Mouse (Mus musculus): ENCODE data around the gene Nfe2. TPM values are rescaled to one million over a fixed set of nuclear protein-coding genes. Genes with fewer than 3 reads are reported as not detected.

Nfe2 gene
- polyA plus RNA-seq, 1 experiment from 2014 or later, result 4.9 TPM

DNA sequence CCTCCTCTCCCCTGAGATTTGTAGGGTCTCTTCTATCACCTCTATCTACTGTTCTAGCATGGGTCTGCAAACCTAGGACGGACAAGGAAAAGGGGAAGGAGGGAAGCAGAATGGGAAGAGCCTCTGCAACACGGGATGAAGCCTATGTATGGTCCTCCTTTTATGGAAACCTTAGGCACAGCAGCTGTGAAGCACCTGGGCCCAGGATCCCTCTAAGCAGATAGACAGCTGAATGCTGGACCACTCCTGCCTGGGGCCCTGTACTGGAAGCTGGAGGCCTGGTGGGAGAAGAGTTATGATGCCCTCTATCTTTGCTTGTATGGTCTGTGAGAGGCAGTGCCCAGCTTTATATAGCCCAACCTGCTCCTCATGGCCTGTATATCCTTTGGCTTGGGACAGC is 42.4 kb upstream of the Nfe2 start:
- Histone ChIP-seq H3K9ac (no peak overlapping the region), H3K9me3 (no peaks in the 10 kb centered on the region), H3K27ac (peak overlapping the region; percentile 96), H3K4me1 (peaks cover 92% of the 10 kb centered on the region), H3K4me2 (replicated peaks) (peak overlapping the region; percentile 43), H3K27me3 (no peaks in the 10 kb centered on the region), H3K4me3 (no peak overlapping the region), H3K36me3 (peaks cover 7% of the 10 kb centered on the region; the same call in 1 of the 2 replicates)
- ATAC-seq (ENCODE audit: insufficient number of reproducible peaks, insufficient read depth, low FRiP score, low TSS enrichment), result no peak
- WGBS, result 9% methylated on average over 2 of the region's 2 CpGs

- ATAC-seq (ENCODE audit: insufficient number of reproducible peaks, insufficient read depth, low FRiP score, low TSS enrichment), result 0 out of 2 replicates have a peak, but pooled peaks have one; percentile 7
- peaks cover 96% of the 10 kb centered on the region for H3K4me1 ChIP-seq
- no peak overlapping the region for H3K4me3 ChIP-seq
- H3K27ac ChIP-seq, result peak overlapping the region; percentile 96
- WGBS, result 3% methylated on average over 18 of the region's 18 CpGs
- peak overlapping the region; percentile 43 for H3K4me2 ChIP-seq (replicated peaks)
- no peaks in the 10 kb centered on the region for H3K9me3 ChIP-seq
- H3K27me3 ChIP-seq, result no peaks in the 10 kb centered on the region
- peaks cover 7% of the 10 kb centered on the region; the same call in 1 of the 2 replicates for H3K36me3 ChIP-seq
- peak overlapping the region; percentile 37; the same call in 1 of the 2 replicates for H3K9ac ChIP-seq
Measured at GRCm38 (mm10) chr15:103300067-103300471, 41.9 kb upstream of the Nfe2 start.

DNA sequence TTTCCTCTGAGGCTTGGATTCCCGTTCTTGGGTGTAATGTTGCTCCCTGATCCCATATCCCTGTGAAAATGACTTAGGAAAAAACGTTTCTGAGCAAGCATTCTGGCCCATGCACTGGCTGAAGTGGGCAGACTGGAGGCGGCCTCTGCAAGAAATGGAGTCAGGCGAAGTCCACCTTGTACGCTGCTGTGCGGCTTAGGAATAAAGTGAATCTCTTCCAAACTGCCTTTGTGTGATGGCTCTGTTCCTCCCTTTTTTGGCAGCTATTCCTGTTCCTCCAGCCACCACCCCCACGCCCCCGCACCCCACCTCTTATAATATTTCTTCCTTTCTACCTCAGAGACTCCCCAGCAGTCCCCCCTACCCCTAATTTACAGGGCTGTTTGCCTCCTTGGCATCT is 41.4 kb upstream of the Nfe2 start:
- Histone ChIP-seq H3K27me3 (no peaks in the 10 kb centered on the region), H3K9ac (0 out of 2 replicates have a peak overlapping the region, but pooled peaks have one; percentile 37), H3K4me1 (peaks cover 95% of the 10 kb centered on the region), H3K9me3 (no peaks in the 10 kb centered on the region), H3K4me3 (no peak overlapping the region), H3K27ac (peak overlapping the region; percentile 96), H3K36me3 (peaks cover 7% of the 10 kb centered on the region; the same call in 1 of the 2 replicates), H3K4me2 (replicated peaks) (peak overlapping the region; percentile 43)
- ATAC-seq (ENCODE audit: insufficient number of reproducible peaks, insufficient read depth, low FRiP score, low TSS enrichment), result no peak
- WGBS, result 42% methylated on average over 8 of the region's 8 CpGs

GRCm38 (mm10) chr15:103298861-103299616 is 40.8 kb upstream of the Nfe2 start:
- 69% methylated on average over 5 of the region's 5 CpGs for WGBS
- H3K4me2 ChIP-seq (replicated peaks), result 0 out of 2 replicates have a peak overlapping the region, but pooled peaks have one; percentile 43
- H3K36me3 ChIP-seq, result peaks cover 7% of the 10 kb centered on the region; the same call in 1 of the 2 replicates
- no peaks in the 10 kb centered on the region for H3K27me3 ChIP-seq
- peaks cover 89% of the 10 kb centered on the region for H3K4me1 ChIP-seq
- H3K27ac ChIP-seq, result peak overlapping the region; percentile 96
- ATAC-seq (ENCODE audit: insufficient number of reproducible peaks, insufficient read depth, low FRiP score, low TSS enrichment), result no peak
- no peaks in the 10 kb centered on the region for H3K9me3 ChIP-seq
- H3K4me3 ChIP-seq, result no peak overlapping the region
- no peak overlapping the region for H3K9ac ChIP-seq

DNA sequence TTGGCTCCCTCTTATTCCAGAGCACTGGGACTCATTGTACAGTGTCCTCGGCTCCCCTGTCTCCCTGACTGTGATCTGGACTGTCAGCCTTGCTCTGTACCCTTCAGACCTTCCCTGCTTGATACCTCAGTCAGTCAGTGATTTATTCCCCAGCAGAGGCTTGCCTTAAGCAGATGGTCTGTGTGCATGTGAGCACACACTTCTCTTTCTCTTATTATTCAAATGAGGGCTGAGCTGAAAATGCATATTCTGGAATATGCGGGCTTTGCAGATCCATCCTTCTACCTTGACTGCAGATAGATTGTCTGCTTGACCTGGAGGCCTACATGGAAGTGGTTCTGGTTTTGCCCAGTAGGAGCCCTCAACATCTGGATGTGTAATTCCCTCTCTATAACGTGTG is 39.8 kb upstream of the Nfe2 start:
- WGBS, result 70% methylated on average over 3 of the region's 3 CpGs
- Histone ChIP-seq H3K27me3 (no peaks in the 10 kb centered on the region), H3K27ac (peak overlapping the region; percentile 85), H3K9ac (no peak overlapping the region), H3K9me3 (no peaks in the 10 kb centered on the region), H3K36me3 (peaks cover 16% of the 10 kb centered on the region), H3K4me2 (replicated peaks) (no peak overlapping the region), H3K4me3 (no peak overlapping the region), H3K4me1 (peaks cover 79% of the 10 kb centered on the region)
- ATAC-seq (ENCODE audit: insufficient number of reproducible peaks, insufficient read depth, low FRiP score, low TSS enrichment), result no peak

DNA sequence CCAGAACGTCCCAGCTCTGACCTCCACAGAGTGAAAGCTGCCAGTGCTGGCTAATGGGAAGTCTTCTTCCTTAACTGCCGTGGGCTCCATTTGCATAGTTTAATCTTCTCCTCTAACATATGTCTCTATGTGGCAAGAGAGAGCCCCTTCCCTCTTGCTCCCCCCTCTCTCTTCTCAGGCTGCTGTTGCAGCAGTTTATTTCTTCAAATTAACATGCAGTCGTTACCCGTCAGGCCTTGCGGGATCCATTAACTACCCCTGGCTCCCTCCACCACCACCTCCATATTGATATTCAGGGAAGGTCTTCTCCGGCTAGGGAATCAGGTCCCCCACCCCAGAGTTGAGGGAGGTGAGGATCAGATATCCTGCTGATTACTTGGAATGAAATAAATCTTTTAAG is 39.1 kb upstream of the Nfe2 start:
- H3K27ac ChIP-seq, result peak overlapping the region; percentile 85
- H3K36me3 ChIP-seq, result peaks cover 23% of the 10 kb centered on the region
- H3K4me3 ChIP-seq, result no peak overlapping the region
- no peak for ATAC-seq (ENCODE audit: insufficient number of reproducible peaks, insufficient read depth, low FRiP score, low TSS enrichment)
- no peaks in the 10 kb centered on the region for H3K27me3 ChIP-seq
- H3K4me2 ChIP-seq (replicated peaks), result no peak overlapping the region
- H3K4me1 ChIP-seq, result peaks cover 72% of the 10 kb centered on the region
- no peaks in the 10 kb centered on the region for H3K9me3 ChIP-seq
- no peak overlapping the region for H3K9ac ChIP-seq
- WGBS, result 46% methylated on average over 6 of the region's 6 CpGs

DNA sequence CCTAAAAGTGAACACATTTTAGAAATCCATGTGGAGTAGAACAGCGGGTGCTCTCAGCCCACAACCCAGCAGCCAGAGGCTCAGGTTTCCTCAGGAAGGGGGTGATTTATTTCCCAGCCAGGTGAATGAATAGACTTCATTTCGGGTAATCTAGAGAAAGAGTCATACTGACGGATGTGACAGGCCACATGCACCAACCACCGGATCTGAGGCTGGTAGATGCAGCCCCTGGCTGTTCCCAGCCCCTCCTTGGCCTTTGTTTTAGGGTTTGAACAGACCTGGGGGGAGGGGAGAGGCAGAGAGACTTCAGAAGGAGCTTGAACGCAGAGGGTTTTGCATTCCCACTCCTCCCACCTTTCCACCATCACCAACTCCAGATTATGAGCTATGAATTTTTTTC is 37.6 kb upstream of the Nfe2 start:
- ATAC-seq (ENCODE audit: insufficient number of reproducible peaks, insufficient read depth, low FRiP score, low TSS enrichment), result no peak
- peaks cover 57% of the 10 kb centered on the region for H3K4me1 ChIP-seq
- H3K4me3 ChIP-seq, result no peak overlapping the region
- peaks cover 36% of the 10 kb centered on the region for H3K36me3 ChIP-seq
- H3K9ac ChIP-seq, result no peak overlapping the region
- H3K4me2 ChIP-seq (replicated peaks), result 0 out of 2 replicates have a peak overlapping the region, but pooled peaks have one; percentile 2
- H3K27ac ChIP-seq, result peak overlapping the region; percentile 85
- 1% methylated on average over 5 of the region's 5 CpGs for WGBS
- peaks cover 3% of the 10 kb centered on the region; the same call in 1 of the 2 replicates for H3K9me3 ChIP-seq
- H3K27me3 ChIP-seq, result no peaks in the 10 kb centered on the region

DNA sequence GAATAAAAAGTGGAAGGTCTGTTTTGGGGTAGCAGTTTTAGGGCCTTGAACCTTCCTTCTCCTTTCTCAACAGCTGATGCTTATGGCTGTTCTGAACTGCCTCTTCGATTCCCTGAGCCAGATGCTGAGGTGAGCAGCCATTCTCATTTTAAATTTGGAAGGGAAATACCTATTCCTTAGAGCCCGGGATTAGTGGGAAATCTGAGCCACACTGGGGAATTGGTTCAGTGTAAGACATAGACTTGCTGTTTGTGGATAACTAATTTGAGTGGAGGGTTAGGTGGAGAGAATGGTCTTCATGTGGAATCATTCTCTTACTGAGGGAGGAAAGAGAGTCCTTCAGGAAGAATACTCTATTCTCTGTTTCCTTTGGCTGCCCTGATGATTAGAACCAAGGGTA is 36.4 kb upstream of the Nfe2 start:
- H3K9ac ChIP-seq, result no peak overlapping the region
- H3K27ac ChIP-seq, result peak overlapping the region; percentile 24; the same call in 1 of the 2 replicates
- 24% methylated on average over 2 of the region's 2 CpGs for WGBS
- no peak overlapping the region for H3K4me2 ChIP-seq (replicated peaks)
- H3K4me1 ChIP-seq, result peaks cover 57% of the 10 kb centered on the region
- peaks cover 46% of the 10 kb centered on the region for H3K36me3 ChIP-seq
- H3K27me3 ChIP-seq, result no peaks in the 10 kb centered on the region
- H3K9me3 ChIP-seq, result peaks cover 3% of the 10 kb centered on the region; the same call in 1 of the 2 replicates
- no peak overlapping the region for H3K4me3 ChIP-seq
- no peak for ATAC-seq (ENCODE audit: insufficient number of reproducible peaks, insufficient read depth, low FRiP score, low TSS enrichment)

DNA sequence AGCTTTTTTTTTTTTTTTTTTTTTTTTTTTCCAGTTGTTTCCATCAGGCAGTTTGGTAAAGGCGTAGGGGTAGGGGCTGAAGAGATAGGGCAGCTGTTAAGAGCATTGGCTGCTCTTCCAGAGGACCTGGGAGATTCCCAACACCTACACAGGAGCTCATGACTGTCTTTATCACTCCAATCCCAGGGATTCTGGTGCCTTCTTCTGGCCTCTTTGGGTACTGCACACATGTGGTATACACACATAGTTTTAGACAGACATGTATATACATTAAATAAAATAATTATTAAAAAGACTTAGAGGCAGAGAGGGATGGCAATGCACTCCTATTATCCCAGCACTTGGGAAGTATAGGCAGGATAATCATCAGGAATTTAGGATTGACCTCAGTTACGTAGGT is 35.2 kb upstream of the Nfe2 start:
- Histone ChIP-seq H3K27me3 (no peaks in the 10 kb centered on the region), H3K4me3 (no peak overlapping the region), H3K9ac (no peak overlapping the region), H3K36me3 (peaks cover 46% of the 10 kb centered on the region), H3K27ac (no peak overlapping the region), H3K9me3 (peaks cover 3% of the 10 kb centered on the region; the same call in 1 of the 2 replicates), H3K4me2 (replicated peaks) (no peak overlapping the region), H3K4me1 (peaks cover 55% of the 10 kb centered on the region)
- WGBS, result 91% methylated on average over 2 of the region's 2 CpGs
- no peak for ATAC-seq (ENCODE audit: insufficient number of reproducible peaks, insufficient read depth, low FRiP score, low TSS enrichment)

GRCm38 (mm10) chr15:103292673-103293345 is 34.6 kb upstream of the Nfe2 start:
- Histone ChIP-seq H3K27me3 (no peaks in the 10 kb centered on the region), H3K36me3 (peaks cover 45% of the 10 kb centered on the region), H3K27ac (no peak overlapping the region), H3K9ac (no peak overlapping the region), H3K4me2 (replicated peaks) (no peak overlapping the region), H3K4me3 (no peak overlapping the region), H3K9me3 (peaks cover 3% of the 10 kb centered on the region; the same call in 1 of the 2 replicates), H3K4me1 (peaks cover 49% of the 10 kb centered on the region)
- no peak for ATAC-seq (ENCODE audit: insufficient number of reproducible peaks, insufficient read depth, low FRiP score, low TSS enrichment)
- 84% methylated on average over 4 of the region's 4 CpGs for WGBS

- Histone ChIP-seq H3K27me3 (no peaks in the 10 kb centered on the region), H3K9me3 (peaks cover 3% of the 10 kb centered on the region; the same call in 1 of the 2 replicates), H3K9ac (no peak overlapping the region), H3K4me3 (no peak overlapping the region), H3K27ac (0 out of 2 replicates have a peak overlapping the region, but pooled peaks have one; percentile 69), H3K4me1 (peaks cover 31% of the 10 kb centered on the region), H3K36me3 (peaks cover 45% of the 10 kb centered on the region), H3K4me2 (replicated peaks) (no peak overlapping the region)
- 90% methylated on average over 9 of the region's 9 CpGs for WGBS
- ATAC-seq (ENCODE audit: insufficient number of reproducible peaks, insufficient read depth, low FRiP score, low TSS enrichment), result no peak
Measured at GRCm38 (mm10) chr15:103290843-103291242, 32.6 kb upstream of the Nfe2 start.

All from embryonic facial prominence, embryonic 12.5 days (tissue).